Comparison of ENCODE assay signal across 8 mouse cellular contexts in genomic region chr3:157449794-157450193, GRCm38 (mm10).
DNase-seq lines count a peak whose midpoint lies in the region; ATAC-seq lines count a peak whose summit lies in the region.

No protein-coding gene starts in this region.

- peak; percentile 44 for DNase-seq in embryonic facial prominence, embryonic 11.5 days (ENCODE audit: low spot score)
- DNase-seq in embryonic facial prominence, embryonic 10.5 days (ENCODE audit: low spot score) = no peak
- peak; percentile 2 for DNase-seq in A20 (ENCODE audit: low read depth, low spot score)
- DNase-seq in cerebellum, postnatal 36 days = peak; percentile 35 to 51

- no peaks in the 10 kb centered on the region for H3K4me1 ChIP-seq in embryonic facial prominence, embryonic 11.5 days (ENCODE audit: control insufficient read depth, insufficient read depth, low read length)
- H3K4me1 ChIP-seq in embryonic facial prominence, embryonic 10.5 days = no peaks in the 10 kb centered on the region
- H3K4me1 ChIP-seq in hindbrain, embryonic 13.5 days (replicated peaks) = no peaks in the 10 kb centered on the region

- no peak overlapping the region for H3K27ac ChIP-seq in embryonic facial prominence, embryonic 11.5 days (replicated peaks; ENCODE audit: low read depth, low read length)
- no peak overlapping the region for H3K27ac ChIP-seq in embryonic facial prominence, embryonic 10.5 days (replicated peaks)
- H3K27ac ChIP-seq in hindbrain, embryonic 13.5 days = no peak overlapping the region

- no peaks in the 10 kb centered on the region for H3K9me3 ChIP-seq in embryonic facial prominence, embryonic 11.5 days (replicated peaks; ENCODE audit: control insufficient read depth, low read length)
- no peaks in the 10 kb centered on the region for H3K9me3 ChIP-seq in embryonic facial prominence, embryonic 10.5 days
- no peaks in the 10 kb centered on the region for H3K9me3 ChIP-seq in hindbrain, embryonic 13.5 days

- H3K4me2 ChIP-seq in embryonic facial prominence, embryonic 11.5 days (ENCODE audit: low read depth, low read length) = no peak overlapping the region
- H3K4me2 ChIP-seq in hindbrain, embryonic 13.5 days = no peak overlapping the region

- H3K36me3 ChIP-seq in embryonic facial prominence, embryonic 11.5 days (replicated peaks; ENCODE audit: control insufficient read depth, insufficient read depth, low read depth, low read length) = no peaks in the 10 kb centered on the region
- no peaks in the 10 kb centered on the region for H3K36me3 ChIP-seq in embryonic facial prominence, embryonic 10.5 days (replicated peaks)
- no peaks in the 10 kb centered on the region for H3K36me3 ChIP-seq in hindbrain, embryonic 13.5 days

- no peak overlapping the region for H3K9ac ChIP-seq in embryonic facial prominence, embryonic 11.5 days (replicated peaks; ENCODE audit: low read length)
- H3K9ac ChIP-seq in hindbrain, embryonic 13.5 days = no peak overlapping the region

- H3K4me3 ChIP-seq in embryonic facial prominence, embryonic 11.5 days (ENCODE audit: low read depth, low read length) = no peak overlapping the region
- no peak overlapping the region for H3K4me3 ChIP-seq in embryonic facial prominence, embryonic 10.5 days
- no peak overlapping the region for H3K4me3 ChIP-seq in hindbrain, embryonic 13.5 days

- ATAC-seq in embryonic facial prominence, embryonic 11.5 days (replicated peaks; ENCODE audit: insufficient number of reproducible peaks, low FRiP score, low TSS enrichment, low read depth) = no peak
- peak; percentile 73 for ATAC-seq in hindbrain, embryonic 13.5 days (ENCODE audit: low FRiP score)
- ATAC-seq in megakaryocyte progenitor cell, adult 5-6 weeks (replicated peaks; ENCODE audit: poor library complexity) = peak; percentile 80
- ATAC-seq in inflammation-experienced regulatory T-cells, adult 6 months = no peak
- no peak for ATAC-seq in CD4-positive, CD25-positive, alpha-beta regulatory T cell, adult 4 months

- H3K27me3 ChIP-seq in embryonic facial prominence, embryonic 11.5 days (ENCODE audit: control insufficient read depth, insufficient read depth, low read length) = no peaks in the 10 kb centered on the region
- no peaks in the 10 kb centered on the region for H3K27me3 ChIP-seq in embryonic facial prominence, embryonic 10.5 days (replicated peaks; ENCODE audit: low read depth, poor library complexity, severe bottlenecking)
- H3K27me3 ChIP-seq in hindbrain, embryonic 13.5 days = no peaks in the 10 kb centered on the region

Comparison
In these comparisons a context has a peak if more than half of its experiments do, and no peak if none do; other contexts are left out.
1. ATAC-seq: peak in hindbrain, embryonic 13.5 days (single experiment) and megakaryocyte progenitor cell, adult 5-6 weeks (single experiment); none in embryonic facial prominence, embryonic 11.5 days (single experiment), inflammation-experienced regulatory T-cells, adult 6 months (single experiment) and CD4-positive, CD25-positive, alpha-beta regulatory T cell, adult 4 months (single experiment).